35 mouse cellular contexts compared by ENCODE assay signal in the genomic region with DNA sequence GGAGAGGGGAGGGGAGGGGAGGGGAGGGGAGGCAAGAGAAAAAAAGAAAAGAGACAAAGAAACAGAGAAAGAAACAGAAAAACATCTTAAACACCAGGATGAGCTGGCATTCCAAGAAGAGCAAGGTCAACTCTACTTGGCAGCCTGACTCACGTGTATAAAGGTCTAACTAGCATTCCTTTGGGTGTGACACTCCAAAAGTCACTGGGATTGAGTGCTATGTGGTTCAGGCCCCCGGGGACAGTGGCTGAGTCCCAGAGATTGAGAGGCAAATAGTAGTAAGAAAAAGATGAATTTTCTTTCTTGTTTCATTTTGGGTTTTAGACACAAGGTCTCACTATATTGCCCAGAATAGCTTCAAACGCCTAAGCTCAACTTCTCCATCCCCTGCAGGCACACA. TPM values are rescaled to one million over a fixed set of nuclear protein-coding genes. Genes with fewer than 3 reads are reported as not detected.
DNase-seq lines count a peak whose midpoint lies in the region; ATAC-seq and TF ChIP-seq lines count a peak whose summit lies in the region.
"Had no signal": no experiment of that assay in that cellular context is flagged by ENCODE, and none has a peak within 500 bp of the region (broad histone marks: within the 10 kb centered on the region; RNA-seq: fewer than 3 reads in every experiment).

No protein-coding gene starts in this region.

- ATAC-seq in CD4-positive, CD25-positive, alpha-beta regulatory T cell, adult 4 months = no peak
- ATAC-seq: forebrain, embryonic 15.5 days; inflammation-experienced regulatory T-cells, adult 6 months; liver, embryonic 12.5 days; liver, postnatal 0 days; midbrain, embryonic 16.5 days; Patski had no signal

- H3K4me3 ChIP-seq in heart, embryonic 10.5 days = no peak overlapping the region
- peak overlapping the region; percentile 10 to 29; a peak in 3 of 4 replicates for H3K4me3 ChIP-seq in MEL (ENCODE audit: control insufficient read depth in 1 of 2, insufficient read depth in 1 of 2, low read depth in 2 of 2, low read length in 2 of 2)
- H3K4me3 ChIP-seq: embryonic facial prominence, embryonic 13.5 days; forebrain, embryonic 10.5 days; forebrain, embryonic 15.5 days; heart, embryonic 13.5 days; hindbrain, embryonic 10.5 days; hindbrain, embryonic 15.5 days; liver, embryonic 12.5 days; neural tube, embryonic 12.5 days had no signal

- H3K4me1 ChIP-seq in heart, embryonic 10.5 days = peaks cover 18% of the 10 kb centered on the region
- H3K4me1 ChIP-seq in MEL (ENCODE audit: control insufficient read depth in 1 of 2, insufficient read depth in 2 of 2, low read length in 2 of 2) = peaks cover 2 to 6% of the 10 kb centered on the region in 2 experiments; a peak in 1 of 4 replicates
- H3K4me1 ChIP-seq: embryonic facial prominence, embryonic 13.5 days; forebrain, embryonic 10.5 days; forebrain, embryonic 15.5 days; hindbrain, embryonic 10.5 days; hindbrain, embryonic 15.5 days; liver, embryonic 12.5 days; neural tube, embryonic 12.5 days had no signal

- no peaks in the 10 kb centered on the region for H3K79me2 ChIP-seq in MEL (ENCODE audit: control insufficient read depth, insufficient read depth, low read length, poor library complexity)

- no peaks in the 10 kb centered on the region for H3K27me3 ChIP-seq in heart, embryonic 10.5 days (ENCODE audit: insufficient read depth, poor library complexity, severe bottlenecking)
- no peaks in the 10 kb centered on the region; a peak in 1 of 4 replicates for H3K27me3 ChIP-seq in MEL (ENCODE audit: control insufficient read depth in 1 of 2, insufficient read depth in 2 of 2, low read length in 2 of 2)
- H3K27me3 ChIP-seq: embryonic facial prominence, embryonic 13.5 days; forebrain, embryonic 15.5 days; heart, embryonic 13.5 days; hindbrain, embryonic 15.5 days; neural tube, embryonic 12.5 days; Patski had no signal

- no peak for TF ChIP-seq CTCF in MEL (IDR thresholded peaks at IDR 0.05 in 2 of 3, conservative IDR thresholded peaks at IDR 0.05 in 1 of 3; ENCODE audit: control insufficient read depth in 1 of 3, insufficient read depth in 1 of 3, low read depth in 2 of 3, low read length in 3 of 3, poor library complexity in 1 of 3, severe bottlenecking in 1 of 3)

- 0 out of 2 replicates have a peak overlapping the region, but pooled peaks have one; percentile 44 for H3K27ac ChIP-seq in heart, embryonic 10.5 days
- H3K27ac ChIP-seq in MEL (ENCODE audit: control insufficient read depth, low read depth, low read length) = no peak overlapping the region
- H3K27ac ChIP-seq: embryonic facial prominence, embryonic 13.5 days; forebrain, embryonic 10.5 days; forebrain, embryonic 15.5 days; heart, embryonic 13.5 days; hindbrain, embryonic 10.5 days; hindbrain, embryonic 15.5 days; liver, embryonic 12.5 days; neural tube, embryonic 12.5 days had no signal

- no peak for TF ChIP-seq POLR2A in MEL (IDR thresholded peaks at IDR 0.05; ENCODE audit: control insufficient read depth in 1 of 2, insufficient read depth in 1 of 2, low read depth in 1 of 2, low read length in 2 of 2, poor library complexity in 1 of 2)

- H3K9me3 ChIP-seq in heart, embryonic 10.5 days = no peaks in the 10 kb centered on the region
- no peaks in the 10 kb centered on the region for H3K9me3 ChIP-seq in MEL (replicated peaks; ENCODE audit: insufficient read depth, low read length)
- H3K9me3 ChIP-seq: embryonic facial prominence, embryonic 13.5 days; forebrain, embryonic 10.5 days; forebrain, embryonic 15.5 days; G1E; heart, embryonic 13.5 days; hindbrain, embryonic 10.5 days; hindbrain, embryonic 15.5 days; liver, embryonic 12.5 days; neural tube, embryonic 12.5 days had no signal

- no peaks in the 10 kb centered on the region for H3K36me3 ChIP-seq in heart, embryonic 10.5 days
- H3K36me3 ChIP-seq in MEL (ENCODE audit: control insufficient read depth in 1 of 2, insufficient read depth in 2 of 2, low read length in 2 of 2) = no peaks in the 10 kb centered on the region
- H3K36me3 ChIP-seq: embryonic facial prominence, embryonic 13.5 days; forebrain, embryonic 10.5 days; forebrain, embryonic 15.5 days; G1E; heart, embryonic 13.5 days; hindbrain, embryonic 10.5 days; hindbrain, embryonic 15.5 days; liver, embryonic 12.5 days; neural tube, embryonic 12.5 days had no signal

- intact Hi-C loops in heart, postnatal 25 days (cut with DNase I) = no loop called here

- no peak for TF ChIP-seq EP300 in MEL (IDR thresholded peaks at IDR 0.05; ENCODE audit: low read depth in 1 of 2, low read length in 2 of 2)

- WGBS in heart, embryonic 10.5 days = 40% methylated on average over 3 of the region's 3 CpGs

- H3K9ac ChIP-seq in MEL (ENCODE audit: control insufficient read depth, low read depth, low read length, poor library complexity, severe bottlenecking) = peak overlapping the region; percentile 8; the same call in 1 of the 2 replicates
- H3K9ac ChIP-seq: embryonic facial prominence, embryonic 13.5 days; forebrain, embryonic 15.5 days; heart, embryonic 13.5 days; hindbrain, embryonic 15.5 days; liver, embryonic 12.5 days; liver, postnatal 0 days; neural tube, embryonic 12.5 days had no signal

- no peak for TF ChIP-seq RAD21 in MEL (IDR thresholded peaks at IDR 0.05; ENCODE audit: low read depth, low read length)

- DNase-seq in heart, embryonic 10.5 days (ENCODE audit: low spot score) = no peak
- DNase-seq in heart, postnatal 25 days (ENCODE audit: low spot score) = no peak
- DNase-seq in 3T3-L1 (ENCODE audit: low read depth, low spot score) (peak; percentile 63), MEL (ENCODE audit: low read depth, low spot score) (no peak)
- peak; percentile 51 to 66 for DNase-seq in adrenal gland, postnatal 36 days
- no peak for DNase-seq in urinary bladder, postnatal 4 days (ENCODE audit: low spot score in 2 of 2)
- DNase-seq: B cell, adult 2 months; cerebellum, adult 9-10 months; embryo, embryonic 11 days; gastrocnemius, postnatal 25 days; heart, adult 11 months; heart, postnatal 10 days; kidney, postnatal 4 days; left cerebral cortex, postnatal 4 days; liver, postnatal 0 days; lung, postnatal 36 days; right cerebral cortex, postnatal 4 days had no signal

TF ChIP-seq in MEL, 35 proteins besides CTCF, POLR2A, EP300 and RAD21:
- TF ChIP-seq ETS1 (IDR thresholded peaks at IDR 0.05; ENCODE audit: low read depth, low read length) (no peak), UBTF (IDR thresholded peaks at IDR 0.05; ENCODE audit: borderline replicate concordance, insufficient read depth, low read depth, low read length) (no peak), JUND (IDR thresholded peaks at IDR 0.05; ENCODE audit: low read depth, low read length) (no peak), KAT2A (conservative IDR thresholded peaks at IDR 0.05; ENCODE audit: low read depth, low read length) (no peak), MEF2A (IDR thresholded peaks at IDR 0.05; ENCODE audit: extremely low read depth, insufficient replicate concordance, low read depth, low read length, poor library complexity, severe bottlenecking) (no peak), HCFC1 (IDR thresholded peaks at IDR 0.05; ENCODE audit: low read depth, low read length) (no peak), E2F4 (IDR thresholded peaks at IDR 0.05; ENCODE audit: borderline replicate concordance, low read depth, low read length) (no peak), MAFK (IDR thresholded peaks at IDR 0.05; ENCODE audit: borderline replicate concordance, low read depth, low read length) (no peak), GATA1 (IDR thresholded peaks at IDR 0.05; ENCODE audit: low read depth, low read length) (no peak), NRF1 (IDR thresholded peaks at IDR 0.05; ENCODE audit: insufficient read depth, low read depth, low read length, poor library complexity, severe bottlenecking) (no peak), GABPA (IDR thresholded peaks at IDR 0.05; ENCODE audit: low read depth, low read length) (no peak), ELF1 (IDR thresholded peaks at IDR 0.05; ENCODE audit: low read depth, low read length) (no peak), MAX (IDR thresholded peaks at IDR 0.05; ENCODE audit: low read length) (no peak), MYB (IDR thresholded peaks at IDR 0.05; ENCODE audit: low read depth, low read length) (no peak)
TF ChIP-seq in MEL: peak in this region for 0.

RNA-seq across cellular contexts. Expression of a gene that starts 10.0 kb away (rescaled TPM):
- 0.09 and 1.2 TPM in 2 replicates for polyA plus RNA-seq in heart, embryonic 10.5 days (2016; fragmentation: Nextera tagmentation; extraction: Ambion mirVana)
- total RNA-seq in heart, postnatal 25 days (2021) = 10 to 100 TPM; 31.8 to 33.7 TPM
- total RNA-seq in MEL (2012; rRNA removed) = not detected in 2 replicates
- polyA plus RNA-seq in MEL (2012; ENCODE audit: insufficient read depth in 1 of 2, insufficient read length in 2 of 2, low read depth in 1 of 2, low replicate concordance in 2 of 2, missing spikeins in 1 of 2) = under 1 TPM in 1 of 2 experiments, not detected in 1; 0.06 TPM
- total RNA-seq in adrenal gland, postnatal 36 days (2021) = 10 to 100 TPM; 22.9 to 26.1 TPM
- polyA plus RNA-seq in CD4-positive, CD25-positive, alpha-beta regulatory T cell, adult 4 months (2017; shearing (Covaris generic)) = not detected
- total RNA-seq: G1E; layer of hippocampus, adult 8-10 months; layer of hippocampus, postnatal 25 days; left cerebral cortex, adult 8-10 months; left cerebral cortex, postnatal 4 days; megakaryocyte, adult 5-6 weeks had no signal
- polyA plus RNA-seq: forebrain, embryonic 15.5 days; G1E; heart, embryonic 13.5 days; hindbrain, embryonic 10.5 days; hindbrain, embryonic 15.5 days; midbrain, embryonic 11.5 days; midbrain, embryonic 16.5 days; neural tube, embryonic 12.5 days had no signal

Comparison
In these comparisons a context has a peak if more than half of its experiments do, and no peak if none do; other contexts are left out.
1. DNase-seq: peak in 3T3-L1 (single experiment) and adrenal gland, postnatal 36 days (2 of 2); none in heart, embryonic 10.5 days (single experiment), heart, postnatal 25 days (single experiment), MEL (single experiment) and urinary bladder, postnatal 4 days (0 of 2).
2. RNA of a gene that starts 10.0 kb away (total RNA-seq): 31.8 to 33.7 TPM in heart, postnatal 25 days and 22.9 to 26.1 TPM in adrenal gland, postnatal 36 days; not detected in MEL; every median in the first group is over 10 times any median in the second.